Mouse (Mus musculus): ENCODE measurements at regions not wholly inside any gene's neighbourhood (a gene's known extent, or its start where the extent isn't known, plus 50 kb on each side); places are given as distances from the start of the nearest gene placed in this dataset.

- DNase-seq (ENCODE audit: extremely low spot score): no peak
Measured at GRCm38 (mm10) chr15:38351701-38352100, 926.3 kb downstream of the 4930447A16Rik start.

DNA sequence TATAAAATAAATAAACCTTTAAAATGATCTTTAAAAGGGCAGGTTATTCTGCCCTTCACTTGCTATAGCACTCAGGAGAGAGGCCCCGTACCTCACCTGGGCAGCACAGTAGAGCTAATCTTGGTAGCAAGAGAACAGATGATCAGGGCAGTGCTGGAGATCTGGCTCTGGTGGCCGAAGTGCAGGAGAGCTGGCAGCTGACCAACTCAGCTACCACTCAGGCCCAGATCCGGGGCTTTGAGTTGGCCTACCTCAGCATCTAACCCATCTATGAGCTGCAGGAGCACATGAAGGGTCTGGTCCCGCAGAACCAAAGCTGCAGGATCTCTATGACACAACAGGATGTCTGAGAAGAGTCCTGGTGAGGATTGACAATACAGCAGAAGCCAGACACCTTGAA, 928.0 kb downstream of the 4930447A16Rik start:
- no peak for DNase-seq (ENCODE audit: extremely low spot score)

DNA sequence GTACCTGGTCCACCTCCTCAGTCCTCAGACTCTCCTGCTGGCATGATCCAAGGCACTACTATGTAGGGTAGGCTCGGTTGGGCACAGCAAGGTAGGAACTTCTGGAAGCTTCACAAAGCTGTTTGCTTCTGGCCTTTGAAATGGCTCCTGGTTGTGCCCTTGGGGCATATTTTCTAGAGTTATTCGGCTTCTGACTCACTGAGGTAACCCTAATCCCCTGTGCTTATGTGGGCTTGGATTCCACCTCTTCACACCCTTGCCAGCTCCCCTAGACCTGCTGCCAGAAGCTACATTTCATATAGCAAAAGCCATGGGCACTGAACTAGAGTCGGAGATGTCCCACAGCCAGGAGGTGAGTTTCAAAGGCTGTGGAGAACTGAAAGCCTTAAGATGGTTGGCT, 933.7 kb downstream of the 4930447A16Rik start:
- DNase-seq (ENCODE audit: extremely low spot score): no peak

GRCm38 (mm10) chr15:38363522-38363921, 938.2 kb downstream of the 4930447A16Rik start:
- DNase-seq (ENCODE audit: extremely low spot score): no peak

DNA sequence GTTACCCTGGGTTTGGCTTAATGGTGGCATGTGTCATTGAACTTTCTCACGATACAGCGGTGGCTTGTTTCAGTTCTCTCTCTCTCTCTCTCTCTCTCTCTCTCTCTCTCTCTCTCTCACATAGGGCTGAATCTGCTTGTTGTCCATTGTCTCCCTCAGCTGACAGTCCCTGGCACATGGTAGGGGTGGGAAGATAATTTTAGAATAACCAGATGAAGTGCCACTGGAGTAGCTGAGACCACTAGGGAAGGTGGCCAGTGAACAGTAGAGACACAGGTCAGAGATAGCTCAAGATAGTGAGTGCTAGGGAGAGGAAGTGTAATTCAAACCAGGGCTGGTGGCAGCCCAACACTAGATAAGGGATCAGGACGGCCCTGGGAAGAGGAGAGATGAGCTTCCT, 938.7 kb downstream of the 4930447A16Rik start:
- no peak for DNase-seq (ENCODE audit: extremely low spot score)

GRCm38 (mm10) chr15:38367643-38368042, 942.3 kb downstream of the 4930447A16Rik start:
- DNase-seq (ENCODE audit: extremely low spot score): no peak

DNA sequence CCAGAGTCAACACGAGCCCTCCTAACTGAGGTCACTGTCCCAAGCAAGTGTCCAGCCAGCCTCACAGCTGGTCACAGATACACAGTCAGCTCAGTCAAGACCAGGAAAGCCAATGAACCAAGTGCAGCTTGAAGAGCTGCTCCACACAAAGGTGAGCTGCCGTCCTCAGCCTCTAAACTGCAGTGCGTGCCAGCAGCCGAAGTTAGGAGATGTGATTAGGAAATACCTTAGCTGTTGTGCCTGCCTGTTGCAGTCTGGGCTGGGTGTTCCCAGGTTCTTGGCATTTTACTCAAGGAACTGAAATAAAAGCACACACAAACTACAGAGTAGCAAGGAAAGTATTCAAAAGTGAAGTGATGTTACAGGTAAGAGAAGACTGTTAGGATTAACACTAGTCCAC, 942.9 kb downstream of the 4930447A16Rik start:
- no peak for DNase-seq (ENCODE audit: extremely low spot score)

- no peak for DNase-seq (ENCODE audit: extremely low spot score)
Measured at GRCm38 (mm10) chr15:38371404-38372090, 946.2 kb downstream of the 4930447A16Rik start.

DNA sequence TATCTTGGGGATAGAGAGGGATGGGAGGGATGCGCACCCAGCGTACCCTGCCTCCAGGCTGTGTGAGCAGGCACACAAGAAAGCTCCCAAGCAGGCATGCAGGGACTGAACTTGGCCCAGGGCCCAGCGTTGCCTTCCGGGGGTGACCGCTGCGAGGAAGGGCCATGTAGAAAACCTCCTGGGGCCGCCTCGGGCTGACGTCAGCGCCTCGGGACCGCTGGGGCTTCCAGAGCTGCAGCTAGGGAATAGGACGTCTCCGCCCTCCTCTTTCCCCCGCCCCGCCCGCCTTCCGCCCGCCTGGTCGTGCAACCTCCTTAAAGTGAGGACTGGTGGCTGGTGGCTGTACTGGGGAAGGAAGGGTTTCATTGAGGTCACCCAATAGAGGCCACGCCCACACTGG, 948.4 kb downstream of the 4930447A16Rik start:
- DNase-seq (ENCODE audit: extremely low spot score): peak; percentile 76

DNA sequence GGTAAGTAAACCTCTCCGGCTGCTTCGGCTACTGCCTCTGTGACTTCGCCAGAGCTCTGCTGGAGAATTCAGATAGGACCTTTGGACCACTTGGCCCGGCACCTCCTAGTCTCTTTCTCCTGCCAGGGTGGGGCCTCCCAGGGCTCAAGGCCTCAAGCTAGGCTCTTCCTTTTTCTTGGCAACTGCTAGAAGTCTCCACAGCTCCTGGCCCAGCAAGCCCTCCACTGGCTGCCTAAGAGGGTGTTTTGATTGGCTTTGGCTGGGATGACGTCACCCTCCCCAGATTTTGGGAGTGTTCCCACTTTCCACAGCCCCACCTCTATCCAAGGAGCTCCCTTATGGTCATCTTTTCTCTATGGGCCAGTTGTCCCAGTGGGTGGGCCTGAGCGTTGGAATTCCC, 949.4 kb downstream of the 4930447A16Rik start:
- DNase-seq (ENCODE audit: extremely low spot score): no peak

GRCm38 (mm10) chr15:38378106-38378505, 952.8 kb downstream of the 4930447A16Rik start:
- no peak for DNase-seq (ENCODE audit: extremely low spot score)

DNA sequence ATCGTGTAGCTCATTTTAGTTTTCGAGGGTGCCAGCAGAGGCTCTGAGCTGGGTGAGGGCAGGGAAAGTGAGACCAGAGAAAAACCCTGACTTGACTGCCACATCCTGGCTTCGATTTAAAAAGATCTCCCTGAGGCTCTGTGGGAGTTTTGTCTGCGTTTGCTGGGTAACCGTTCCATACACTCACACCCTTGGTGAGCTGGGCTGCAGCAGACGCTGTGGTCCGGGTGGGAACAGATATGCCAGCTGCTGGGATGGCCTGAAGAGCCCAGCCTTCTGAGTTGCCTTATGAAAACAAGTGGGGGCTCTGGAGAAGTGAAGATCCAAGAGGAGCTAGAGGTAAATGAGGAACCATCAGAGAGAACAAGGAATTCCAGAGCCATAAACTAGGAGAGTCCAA, 962.3 kb downstream of the 4930447A16Rik start:
- DNase-seq (ENCODE audit: extremely low spot score): no peak

DNA sequence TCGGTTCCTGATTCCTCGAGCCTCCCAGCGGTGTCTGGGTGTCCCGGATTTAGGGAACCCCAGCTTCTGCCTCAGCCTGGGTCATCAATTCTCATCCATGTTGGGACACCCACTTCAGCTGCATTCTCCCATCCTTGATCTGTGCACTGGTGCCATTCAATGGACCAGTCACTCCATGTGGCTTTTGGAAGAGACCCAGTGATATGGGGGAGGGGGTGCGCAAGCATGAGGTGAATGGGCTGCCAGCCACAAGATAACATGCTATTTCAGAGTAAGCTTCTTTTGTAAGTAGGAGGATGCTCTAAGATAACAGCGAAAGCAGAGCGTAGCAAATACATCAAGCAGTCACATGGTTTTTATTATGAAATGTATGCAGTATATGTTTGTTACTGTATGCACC, 963.1 kb downstream of the 4930447A16Rik start:
- no peak for DNase-seq (ENCODE audit: extremely low spot score)

GRCm38 (mm10) chr15:38390450-38390849, 965.1 kb downstream of the 4930447A16Rik start:
- DNase-seq (ENCODE audit: extremely low spot score): no peak

- no peak for DNase-seq (ENCODE audit: extremely low spot score)
Measured at GRCm38 (mm10) chr15:38391420-38391819, 966.1 kb downstream of the 4930447A16Rik start.

DNA sequence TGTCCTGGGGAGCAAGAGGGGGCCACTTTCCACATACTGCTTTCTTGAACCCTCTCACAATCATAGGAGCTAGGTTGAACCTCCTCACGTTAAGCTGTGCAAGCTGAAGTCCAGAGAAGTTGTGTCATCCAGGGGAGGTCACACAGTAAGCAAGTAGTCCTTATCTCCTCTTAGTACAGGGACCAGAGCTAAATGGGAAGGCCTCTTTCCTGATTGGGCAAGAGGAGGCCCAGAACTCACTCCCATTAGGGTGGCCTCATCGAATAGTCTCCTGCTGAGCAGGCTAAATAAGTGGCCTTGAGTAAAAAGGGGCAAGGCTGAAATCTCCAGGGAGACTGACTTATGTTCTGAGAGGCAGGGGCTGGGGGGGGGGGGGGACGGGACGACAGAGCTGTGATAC, 966.5 kb downstream of the 4930447A16Rik start:
- DNase-seq (ENCODE audit: extremely low spot score): no peak

GRCm38 (mm10) chr15:38392441-38393149, 967.2 kb downstream of the 4930447A16Rik start:
- DNase-seq (ENCODE audit: extremely low spot score): no peak

- DNase-seq (ENCODE audit: extremely low spot score): no peak
Measured at GRCm38 (mm10) chr15:38398852-38399251, 973.5 kb downstream of the 4930447A16Rik start.

- DNase-seq (ENCODE audit: extremely low spot score): no peak
Measured at GRCm38 (mm10) chr15:38402762-38403161, 977.4 kb downstream of the 4930447A16Rik start.

- DNase-seq (ENCODE audit: extremely low spot score): no peak
Measured at GRCm38 (mm10) chr15:38403760-38404375, 978.5 kb downstream of the 4930447A16Rik start.

DNA sequence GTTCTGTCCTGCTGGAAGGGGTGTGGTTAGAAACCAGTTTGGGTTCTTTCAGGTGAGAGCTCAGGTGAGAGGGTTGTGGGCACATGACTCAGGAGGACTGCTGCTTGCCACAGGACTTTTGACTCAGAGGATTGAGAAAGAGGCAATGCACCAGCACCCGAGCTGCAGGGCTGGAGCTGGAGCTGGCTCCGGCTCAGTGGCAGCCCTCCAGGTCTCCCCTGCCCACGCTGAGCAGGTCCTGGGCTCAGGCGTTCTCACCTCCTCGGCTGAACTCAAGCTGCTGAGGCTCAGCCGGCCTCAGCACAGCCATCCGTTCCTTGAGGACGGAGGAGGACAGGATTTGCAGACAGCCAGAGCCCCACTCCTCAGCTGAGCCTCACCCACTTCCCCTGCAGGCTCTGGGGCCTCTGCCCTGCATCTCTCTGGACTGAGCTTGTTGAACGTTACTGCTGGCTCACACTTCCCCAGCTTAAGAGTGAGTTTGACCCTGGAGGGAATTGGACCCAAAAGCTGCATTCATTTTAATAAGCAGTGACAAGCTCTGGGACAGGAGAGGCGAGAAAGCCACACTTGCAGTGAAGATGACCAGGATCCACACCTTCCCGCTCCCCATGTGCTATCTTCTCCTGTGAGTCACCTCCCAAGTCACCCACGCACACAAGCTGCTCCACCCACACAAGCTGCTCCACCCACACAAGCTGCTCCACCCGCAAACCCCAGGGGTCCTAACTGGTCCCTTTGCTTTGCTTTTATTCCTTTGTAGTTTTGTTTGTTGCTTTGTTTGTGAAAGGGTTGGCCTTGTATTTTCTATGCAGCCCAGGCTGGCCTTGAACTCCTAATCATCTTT, 981.0 kb downstream of the 4930447A16Rik start:
- DNase-seq (ENCODE audit: extremely low spot score): no peak

- DNase-seq (ENCODE audit: extremely low spot score): no peak
Measured at GRCm38 (mm10) chr15:38407476-38407875, 982.1 kb downstream of the 4930447A16Rik start.

Measured in embryo, embryonic 9.5 days (tissue).